Mouse (Mus musculus) CH12.LX (cell line): Measurements from ENCODE around the gene Itpka. TPM values are rescaled to one million over a fixed set of nuclear protein-coding genes. Genes with fewer than 3 reads are reported as not detected.

Experiments used
- DNase-seq: peaks from one replicate; pipeline ENCODE4 v3.0.0-alpha.2; 2013; ENCODE audit errors: extremely low read depth
- H3K27ac ChIP-seq: 2 replicates; pipeline ENCODE4 v1.5.1; 2012; ENCODE audit warnings: low read depth, mild to moderate bottlenecking, control low read depth, moderate library complexity; ENCODE audit not compliant: insufficient read depth
- H3K27me3 ChIP-seq: replicated peaks from 2 replicates; pipeline ENCODE3; 2012; ENCODE audit warnings: inconsistent platforms
- H3K36me3 ChIP-seq, 2 experiments: replicated peaks in 1 of 2; 2 replicates each; pipeline versions ENCODE3 to v1.6.1; 2012; ENCODE audit warnings: inconsistent platforms in 1 of 2, low read length in 1 of 2, mild to moderate bottlenecking in 1 of 2, mixed read lengths in 1 of 2, moderate library complexity in 1 of 2; ENCODE audit not compliant: control insufficient read depth in 1 of 2, insufficient read depth in 1 of 2
- H3K4me1 ChIP-seq, 2 experiments: 2 replicates each; pipeline ENCODE4 v1.6.1; 2012; ENCODE audit warnings: inconsistent platforms in 1 of 2, moderate library complexity in 1 of 2; ENCODE audit not compliant: insufficient read depth in 2 of 2, control insufficient read depth in 1 of 2
- H3K4me2 ChIP-seq: 2 replicates; pipeline ENCODE4 v1.6.1; 2012; ENCODE audit warnings: low read depth, mild to moderate bottlenecking, control low read depth; ENCODE audit not compliant: poor library complexity, insufficient read depth, severe bottlenecking
- H3K4me3 ChIP-seq, 3 experiments: fragments of 150-350 bp in 1 of 3; sonication (generic) in 1 of 3; replicated peaks in 1 of 3; 2 replicates each; pipeline versions ENCODE3 to v1.5.1; 2011 to 2012; ENCODE audit warnings: low read depth in 2 of 3, low read length in 2 of 3, mild to moderate bottlenecking in 2 of 3, moderate library complexity in 2 of 3, control low read depth in 1 of 3, improper control_type of control experiment in 1 of 3, inconsistent platforms in 1 of 3, mixed read lengths in 1 of 3; ENCODE audit not compliant: poor library complexity in 1 of 3
- H3K79me2 ChIP-seq: replicated peaks from 2 replicates; pipeline ENCODE4 v1.6.1; 2012; ENCODE audit warnings: mild to moderate bottlenecking, moderate library complexity; ENCODE audit not compliant: control insufficient read depth, poor library complexity, insufficient read depth, severe bottlenecking; ENCODE audit errors: extremely low read depth
- H3K9ac ChIP-seq: 2 replicates; pipeline ENCODE4 v1.6.1; 2012; ENCODE audit warnings: low read depth, mild to moderate bottlenecking, control low read depth, moderate library complexity; ENCODE audit not compliant: insufficient read depth
- H3K9me3 ChIP-seq: replicated peaks from 2 replicates; pipeline ENCODE3; 2012; ENCODE audit warnings: low read length, inconsistent platforms, mixed read lengths
- CHD1 ChIP-seq: IDR thresholded peaks from 2 replicates; pipeline ENCODE4 v1.6.1; 2012; ENCODE audit warnings: low read depth, low read length, improper control_type of control experiment, inconsistent platforms
- CTCF ChIP-seq, 2 experiments: IDR thresholded peaks in 1 of 2; conservative IDR thresholded peaks in 1 of 2; 2 replicates each; pipeline ENCODE4 v1.5.1; 2011 to 2012; ENCODE audit warnings: low read depth in 2 of 2, low read length in 2 of 2, improper control_type of control experiment in 1 of 2, inconsistent platforms in 1 of 2, mild to moderate bottlenecking in 1 of 2, moderate library complexity in 1 of 2
- E2F4 ChIP-seq: IDR thresholded peaks from 2 replicates; pipeline ENCODE4 v1.6.1; 2011; ENCODE audit warnings: low read depth, low read length, improper control_type of control experiment; ENCODE audit not compliant: insufficient replicate concordance
- ELF1 ChIP-seq: IDR thresholded peaks from 2 replicates; pipeline ENCODE4 v1.6.1; 2014; ENCODE audit warnings: low read depth, mild to moderate bottlenecking, inconsistent platforms, low read length, improper control_type of control experiment
- EP300 ChIP-seq: IDR thresholded peaks from 2 replicates; pipeline ENCODE4 v1.6.1; 2011; ENCODE audit warnings: low read length, improper control_type of control experiment
- ETS1 ChIP-seq: conservative IDR thresholded peaks from 2 replicates; pipeline ENCODE4 v1.6.1; 2012; ENCODE audit warnings: low read depth, mild to moderate bottlenecking, inconsistent platforms, low read length, improper control_type of control experiment, moderate library complexity
- KAT2A ChIP-seq: IDR thresholded peaks from 2 replicates; pipeline ENCODE4 v1.6.1; 2012; ENCODE audit warnings: low read length, improper control_type of control experiment, inconsistent platforms; ENCODE audit not compliant: insufficient replicate concordance
- MAFK ChIP-seq: IDR thresholded peaks from 2 replicates; pipeline ENCODE4 v1.6.1; 2011; ENCODE audit warnings: low read length, improper control_type of control experiment; ENCODE audit not compliant: insufficient replicate concordance
- MAX ChIP-seq: IDR thresholded peaks from 2 replicates; pipeline ENCODE4 v1.6.1; 2011; ENCODE audit warnings: low read length, improper control_type of control experiment
- MAZ ChIP-seq: IDR thresholded peaks from 2 replicates; pipeline ENCODE4 v1.6.1; 2012; ENCODE audit warnings: low read depth, mild to moderate bottlenecking, inconsistent platforms, low read length, improper control_type of control experiment, moderate library complexity
- MEF2A ChIP-seq: IDR thresholded peaks from 2 replicates; pipeline ENCODE4 v1.6.1; 2014; ENCODE audit warnings: low read depth, mild to moderate bottlenecking, inconsistent platforms, low read length, improper control_type of control experiment, borderline replicate concordance
- MXI1 ChIP-seq: IDR thresholded peaks from 2 replicates; pipeline ENCODE4 v1.6.1; 2011; ENCODE audit warnings: mild to moderate bottlenecking, low read depth, low read length, improper control_type of control experiment
- MYC ChIP-seq: IDR thresholded peaks from 2 replicates; pipeline ENCODE4 v1.6.1; 2011; ENCODE audit warnings: low read depth, mild to moderate bottlenecking, improper control_type of control experiment, low read length
- PAX5 ChIP-seq: IDR thresholded peaks from 2 replicates; pipeline ENCODE4 v1.6.1; 2012; ENCODE audit warnings: low read length, inconsistent platforms, mixed read lengths
- RAD21 ChIP-seq: IDR thresholded peaks from 2 replicates; pipeline ENCODE4 v1.6.1; 2011; ENCODE audit warnings: low read depth, mild to moderate bottlenecking, low read length, improper control_type of control experiment, moderate library complexity
- SMC3 ChIP-seq: IDR thresholded peaks from 2 replicates; pipeline ENCODE4 v1.6.1; 2011; ENCODE audit warnings: low read depth, low read length, improper control_type of control experiment
- TBP ChIP-seq: conservative IDR thresholded peaks from 2 replicates; pipeline ENCODE4 v1.6.1; 2011; ENCODE audit warnings: low read depth, low read length, improper control_type of control experiment
- TCF12 ChIP-seq: IDR thresholded peaks from 2 replicates; pipeline ENCODE4 v1.6.1; 2014; ENCODE audit warnings: low read depth, mild to moderate bottlenecking, inconsistent platforms, low read length, improper control_type of control experiment
- ZC3H11A ChIP-seq: IDR thresholded peaks from 2 replicates; pipeline ENCODE4 v1.6.1; 2012; ENCODE audit warnings: low read depth, mild to moderate bottlenecking, inconsistent platforms, low read length, improper control_type of control experiment
- ZKSCAN1 ChIP-seq: IDR thresholded peaks from 2 replicates; pipeline ENCODE4 v1.6.1; 2012; ENCODE audit warnings: low read depth, inconsistent platforms, low read length, improper control_type of control experiment, borderline replicate concordance
- ZMIZ1 ChIP-seq: IDR thresholded peaks from 2 replicates; pipeline ENCODE4 v1.6.1; 2012; ENCODE audit warnings: low read depth, mild to moderate bottlenecking, inconsistent platforms, low read length, improper control_type of control experiment
- dilution Hi-C: fragments of 300-500 bp; cut with MboI; formaldehyde crosslinking; loops from 2 replicates; pipeline ENCODE4 v1.14.3; 2020; ENCODE audit warnings: low sequenced_read_pairs; ENCODE audit not compliant: extremely low pct_unique_long_range_greater_than_20kb, extremely low pct_ligation_motif_present
- in situ Hi-C: fragments of 300-500 bp; cut with MboI; formaldehyde crosslinking; loops from 3 replicates; pipeline ENCODE4 v1.14.3; 2019; ENCODE audit warnings: low sequenced_read_pairs, low pct_ligation_motif_present, low pct_unique_long_range_greater_than_20kb, mixed read lengths
- polyA plus RNA-seq: library from polyadenylated mRNA; unstranded; fragments of >175 nt; gene quantifications from 2 replicates; pipeline ENCODE4 v1.2.1, GENCODE M21; 2012; ENCODE audit warnings: low read depth; ENCODE audit not compliant: insufficient read length
- total RNA-seq, 2 experiments: library from RNA; depleted of rRNA; stranded (reverse); fragments of 300-350 nt in 1 of 2; fragments of >200 nt in 1 of 2; gene quantifications; 2 replicates each; pipeline ENCODE4 v1.2.3; 2012 to 2014

The Itpka gene
- total and polyA plus RNA-seq, 3 experiments = 0.34 to 0.54 (median 0.39) TPM

GRCm38 (mm10) chr2:119747554-119747953 is 5.4 kb downstream of the Itpka start:
- in situ Hi-C loops = no loop called here
- H3K27me3 ChIP-seq = peaks cover 17% of the 10 kb centered on the region
- H3K36me3 ChIP-seq = no peaks in the 10 kb centered on the region
- no peaks in the 10 kb centered on the region for H3K79me2 ChIP-seq
- no peak overlapping the region for H3K27ac ChIP-seq
- no peak overlapping the region for H3K4me2 ChIP-seq
- DNase-seq = no peak
- peaks cover 0 to 5% of the 10 kb centered on the region in 2 experiments; a peak in 2 of 4 replicates for H3K4me1 ChIP-seq
- dilution Hi-C loops = no loop called here
- H3K4me3 ChIP-seq = no peak overlapping the region
- no peak overlapping the region for H3K9ac ChIP-seq
- H3K9me3 ChIP-seq = no peaks in the 10 kb centered on the region
- TF ChIP-seq MXI1 = no peak
- no peak for TF ChIP-seq CTCF (conservative IDR thresholded peaks at IDR 0.05 in 1 of 2, IDR thresholded peaks at IDR 0.05 in 1 of 2; ENCODE audit: low read depth in 2 of 2, low read length in 2 of 2)

GRCm38 (mm10) chr2:119749260-119749659 is 7.1 kb downstream of the Itpka start:
- H3K4me3 ChIP-seq = no peak overlapping the region

GRCm38 (mm10) chr2:119757601-119758100 is 15.5 kb downstream of the Itpka start:
- dilution Hi-C loops = no loop called here
- H3K9ac ChIP-seq = peak overlapping the region; percentile 46; the same call in 1 of the 2 replicates
- no peaks in the 10 kb centered on the region for H3K79me2 ChIP-seq
- H3K9me3 ChIP-seq = no peaks in the 10 kb centered on the region
- H3K36me3 ChIP-seq = peaks cover 0 to 8% of the 10 kb centered on the region in 2 experiments
- DNase-seq = no peak
- peaks cover 0 to 5% of the 10 kb centered on the region in 2 experiments; a peak in 2 of 4 replicates for H3K4me1 ChIP-seq
- H3K27ac ChIP-seq = no peak overlapping the region
- H3K27me3 ChIP-seq = peaks cover 10% of the 10 kb centered on the region
- in situ Hi-C loops = no loop called here
- TF ChIP-seq MEF2A (no peak), MAZ (no peak), ZMIZ1 (no peak), RAD21 (no peak), MYC (no peak), MAX (no peak), CHD1 (no peak)
- peak overlapping the region in 2 of 3 experiments; percentile 10 to 67 for H3K4me3 ChIP-seq
- H3K4me2 ChIP-seq = peak overlapping the region; percentile 79

More at GRCm38 (mm10) chr2:119749260-119749659, 7.1 kb downstream of the Itpka start:
- Histone ChIP-seq H3K9ac (no peak overlapping the region), H3K27me3 (peaks cover 13% of the 10 kb centered on the region), H3K4me2 (no peak overlapping the region), H3K79me2 (no peaks in the 10 kb centered on the region), H3K27ac (no peak overlapping the region), H3K4me1 (no peaks in the 10 kb centered on the region; a peak in 1 of 4 replicates), H3K36me3 (no peaks in the 10 kb centered on the region), H3K9me3 (no peaks in the 10 kb centered on the region)
- DNase-seq = no peak
- dilution Hi-C loops = no loop called here
- in situ Hi-C loops = no loop called here
- TF ChIP-seq EP300 = no peak
- TF ChIP-seq MAZ = no peak
- no peak for TF ChIP-seq TBP
- no peak for TF ChIP-seq TCF12
- TF ChIP-seq ZC3H11A = no peak
- TF ChIP-seq CTCF (conservative IDR thresholded peaks at IDR 0.05 in 1 of 2, IDR thresholded peaks at IDR 0.05 in 1 of 2; ENCODE audit: low read depth in 2 of 2, low read length in 2 of 2) = no peak
- TF ChIP-seq E2F4 = no peak
- TF ChIP-seq RAD21 = no peak
- no peak for TF ChIP-seq KAT2A
- TF ChIP-seq MAFK = no peak
- no peak for TF ChIP-seq SMC3
- TF ChIP-seq ETS1 = no peak
- no peak for TF ChIP-seq ZMIZ1
- TF ChIP-seq ELF1 = no peak
- TF ChIP-seq ZKSCAN1 = no peak
- no peak for TF ChIP-seq PAX5
